Mouse (Mus musculus) midbrain, embryonic 13.5 days (tissue): ENCODE results near the gene Sf3a1. TPM values are rescaled to one million over a fixed set of nuclear protein-coding genes. Genes with fewer than 3 reads are reported as not detected.

ENCODE experiments used
- ATAC-seq: fragments of 200-750 bp; cut with Nextera tagmentation; 2 replicates; pipeline ENCODE4 v1.8.0; 2017; ENCODE audit warnings: mild to moderate bottlenecking, moderate TSS enrichment, moderate library complexity
- H3K27ac ChIP-seq: fragments of 300-500 bp; sonication (generic); 2 replicates; pipeline ENCODE4 v1.5.1; 2015; ENCODE audit warnings: inconsistent platforms, mild to moderate bottlenecking, moderate library complexity
- H3K27me3 ChIP-seq: fragments of 300-500 bp; sonication (generic); 2 replicates; pipeline ENCODE4 v1.6.1; 2015; ENCODE audit warnings: mild to moderate bottlenecking, inconsistent platforms
- H3K36me3 ChIP-seq: fragments of 300-500 bp; sonication (generic); 2 replicates; pipeline ENCODE4 v1.6.1; 2015; ENCODE audit warnings: mild to moderate bottlenecking, inconsistent platforms
- H3K4me1 ChIP-seq: fragments of 300-500 bp; sonication (generic); replicated peaks from 2 replicates; pipeline ENCODE4 v1.6.1; 2015; ENCODE audit warnings: inconsistent platforms
- H3K4me2 ChIP-seq: fragments of 300-500 bp; sonication (generic); replicated peaks from 2 replicates; pipeline ENCODE4 v1.6.1; 2015; ENCODE audit warnings: moderate library complexity, mild to moderate bottlenecking, inconsistent platforms
- H3K4me3 ChIP-seq: fragments of 300-500 bp; sonication (generic); replicated peaks from 2 replicates; pipeline ENCODE4 v1.5.1; 2015; ENCODE audit warnings: mild to moderate bottlenecking, inconsistent platforms
- H3K9ac ChIP-seq: fragments of 300-500 bp; sonication (generic); replicated peaks from 2 replicates; pipeline ENCODE4 v1.6.1; 2015; ENCODE audit warnings: mild to moderate bottlenecking, inconsistent platforms
- H3K9me3 ChIP-seq: fragments of 300-500 bp; sonication (generic); 2 replicates; pipeline ENCODE4 v1.6.1; 2016; ENCODE audit warnings: mild to moderate bottlenecking, inconsistent platforms
- WGBS: fragments of 180-500 bp; shearing (Covaris S2); methylation state at CpG from one replicate; pipeline ENCODE4 v1.1.7; 2015; 5-methylcytosine and 5-hydroxymethylcytosine counted together
- polyA plus RNA-seq: library from polyadenylated mRNA; unstranded; fragments of >200 nt; fragmentation: Nextera tagmentation; extraction: Ambion mirVana; gene quantifications from 2 replicates; pipeline ENCODE4 v1.2.1, GENCODE M21; 2015

The Sf3a1 gene
- polyA plus RNA-seq, 1 experiment from 2014 or later, result 65.8 TPM

GRCm38 (mm10) chr11:4193420-4193819, 33.3 kb downstream of the Sf3a1 start:
- no peak overlapping the region for H3K9ac ChIP-seq
- H3K27ac ChIP-seq, result no peak overlapping the region
- H3K4me2 ChIP-seq, result no peak overlapping the region
- H3K36me3 ChIP-seq, result no peaks in the 10 kb centered on the region
- H3K4me3 ChIP-seq, result no peak overlapping the region
- no peaks in the 10 kb centered on the region; the same call in 1 of the 2 replicates for H3K4me1 ChIP-seq
- no peaks in the 10 kb centered on the region for H3K9me3 ChIP-seq
- ATAC-seq, result no peak
- no peaks in the 10 kb centered on the region for H3K27me3 ChIP-seq

GRCm38 (mm10) chr11:4195597-4196031, 35.5 kb downstream of the Sf3a1 start:
- Histone ChIP-seq H3K4me1 (no peaks in the 10 kb centered on the region), H3K27ac (no peak overlapping the region), H3K36me3 (no peaks in the 10 kb centered on the region), H3K4me2 (no peak overlapping the region), H3K9ac (no peak overlapping the region), H3K9me3 (no peaks in the 10 kb centered on the region), H3K4me3 (no peak overlapping the region), H3K27me3 (no peaks in the 10 kb centered on the region)
- 84% methylated on average over 3 of the region's 3 CpGs for WGBS
- no peak for ATAC-seq

DNA sequence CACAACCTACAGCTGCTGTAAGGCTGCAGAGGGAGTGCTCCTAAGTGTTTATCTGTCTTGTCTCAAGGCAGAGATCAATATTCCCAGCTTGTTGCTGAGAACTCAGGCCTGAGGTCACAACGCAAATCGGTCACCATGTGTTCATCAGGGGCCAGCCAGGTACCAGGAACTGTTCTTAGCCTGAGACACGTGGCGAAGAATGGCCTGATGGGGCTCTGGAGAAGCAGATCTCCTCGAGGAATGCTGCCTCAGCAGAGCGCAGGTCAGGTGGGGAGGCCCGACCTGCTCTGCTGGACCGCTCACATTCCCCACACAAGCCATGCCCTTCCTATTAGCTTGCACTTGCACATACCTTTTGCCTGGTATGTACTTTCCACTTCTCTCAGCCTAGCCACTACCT, 36.5 kb downstream of the Sf3a1 start:
- no peak overlapping the region for H3K4me2 ChIP-seq
- no peaks in the 10 kb centered on the region for H3K27me3 ChIP-seq
- no peak overlapping the region for H3K9ac ChIP-seq
- no peaks in the 10 kb centered on the region for H3K36me3 ChIP-seq
- no peaks in the 10 kb centered on the region for H3K9me3 ChIP-seq
- H3K27ac ChIP-seq, result no peak overlapping the region
- no peak for ATAC-seq
- H3K4me3 ChIP-seq, result no peak overlapping the region
- WGBS, result 79% methylated on average over 8 of the region's 8 CpGs
- H3K4me1 ChIP-seq, result no peaks in the 10 kb centered on the region

DNA sequence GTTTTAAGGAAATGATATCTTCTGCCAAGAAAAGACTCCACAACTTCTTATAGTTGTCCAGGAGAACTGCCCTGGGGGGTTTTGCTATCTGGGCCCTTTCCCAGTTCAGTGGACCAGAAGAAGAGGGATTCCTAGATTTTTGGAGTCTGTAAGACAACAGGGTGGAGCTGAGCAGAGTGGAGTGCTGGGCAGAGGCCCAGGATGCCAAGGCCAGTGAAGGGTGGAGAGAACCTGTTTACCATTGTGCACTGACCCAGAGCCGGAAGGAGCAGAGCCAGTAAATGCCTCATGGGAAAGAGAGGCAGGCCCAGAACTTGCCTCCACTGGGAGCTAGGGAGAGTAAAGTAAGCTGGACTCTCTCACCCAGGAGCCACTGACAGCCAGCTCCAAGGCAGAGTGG, 37.5 kb downstream of the Sf3a1 start:
- Histone ChIP-seq H3K4me3 (no peak overlapping the region), H3K4me1 (no peaks in the 10 kb centered on the region), H3K9me3 (no peaks in the 10 kb centered on the region), H3K27me3 (no peaks in the 10 kb centered on the region), H3K27ac (no peak overlapping the region), H3K9ac (no peak overlapping the region), H3K36me3 (0 out of 2 replicates have a peak, but pooled peaks cover 3% of the 10 kb centered on the region), H3K4me2 (no peak overlapping the region)
- 67% methylated on average over 1 of the region's 1 CpGs for WGBS
- no peak for ATAC-seq

DNA sequence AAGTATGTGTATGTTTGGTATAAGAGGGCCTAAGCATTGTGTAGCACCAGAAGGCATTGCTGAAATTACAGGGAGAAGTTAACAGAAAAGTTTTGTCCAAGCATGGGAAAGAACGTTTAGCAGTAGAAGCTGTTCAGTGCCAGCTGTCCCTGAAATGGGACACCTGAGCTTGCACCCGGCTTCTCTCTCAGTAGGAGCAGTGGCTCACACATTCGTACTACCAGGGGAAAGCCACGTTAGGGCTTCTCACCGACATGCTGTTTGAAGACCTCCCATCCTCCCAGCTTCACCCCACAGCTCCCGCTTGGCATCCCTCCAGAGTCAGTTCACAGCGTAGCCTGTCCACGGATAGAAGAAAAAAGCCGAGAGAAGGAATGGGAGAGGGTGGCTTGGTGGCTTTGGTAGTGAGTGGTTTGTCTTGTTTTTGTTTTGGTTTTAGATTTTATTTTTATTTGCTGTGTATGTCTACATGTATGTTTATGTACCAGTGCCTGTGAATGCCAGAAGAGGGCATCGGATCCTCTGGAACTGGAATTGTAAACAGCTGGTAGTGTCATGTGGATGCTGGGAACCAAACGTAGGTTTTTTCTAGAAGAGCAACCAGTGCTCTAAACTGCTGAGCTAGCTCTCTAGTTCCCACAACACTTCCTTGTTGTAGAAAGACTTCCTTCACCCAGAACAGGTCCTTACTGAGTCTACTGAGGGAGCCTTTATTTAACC, 42.0 kb downstream of the Sf3a1 start:
- peaks cover 14% of the 10 kb centered on the region for H3K36me3 ChIP-seq
- no peak overlapping the region for H3K9ac ChIP-seq
- H3K4me3 ChIP-seq, result no peak overlapping the region
- 81% methylated on average over 11 of the region's 11 CpGs for WGBS
- no peak overlapping the region for H3K4me2 ChIP-seq
- H3K9me3 ChIP-seq, result no peaks in the 10 kb centered on the region
- no peak for ATAC-seq
- H3K27ac ChIP-seq, result no peak overlapping the region
- no peaks in the 10 kb centered on the region for H3K4me1 ChIP-seq
- H3K27me3 ChIP-seq, result no peaks in the 10 kb centered on the region

- no peaks in the 10 kb centered on the region for H3K9me3 ChIP-seq
- peaks cover 25% of the 10 kb centered on the region for H3K36me3 ChIP-seq
- ATAC-seq, result no peak
- no peak overlapping the region for H3K9ac ChIP-seq
- no peaks in the 10 kb centered on the region for H3K27me3 ChIP-seq
- no peak overlapping the region for H3K4me3 ChIP-seq
- H3K4me1 ChIP-seq, result no peaks in the 10 kb centered on the region
- H3K4me2 ChIP-seq, result no peak overlapping the region
- 87% methylated on average over 12 of the region's 12 CpGs for WGBS
- no peak overlapping the region for H3K27ac ChIP-seq
These were observed 43.0 kb downstream of the Sf3a1 start for GRCm38 (mm10) chr11:4202995-4203704.

DNA sequence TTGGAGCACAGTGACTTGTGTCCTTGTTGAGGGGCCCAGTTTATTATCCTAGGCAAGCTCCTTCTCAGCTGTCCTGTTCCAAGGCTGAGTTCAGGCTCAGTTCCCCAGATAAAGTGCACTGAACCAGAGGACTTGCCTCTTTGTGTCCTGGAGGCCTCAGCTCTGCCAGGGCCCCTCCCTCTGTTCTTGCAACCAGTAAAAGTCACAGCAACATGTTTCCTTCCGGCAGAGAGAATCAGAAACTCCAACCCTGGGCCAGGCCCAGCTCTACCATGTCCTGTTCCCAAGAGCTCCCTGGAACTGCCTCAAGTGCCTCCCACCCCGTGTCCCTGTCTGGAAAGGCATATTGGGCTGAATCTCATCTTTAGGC, 43.5 kb downstream of the Sf3a1 start:
- H3K9ac ChIP-seq, result no peak overlapping the region
- no peaks in the 10 kb centered on the region for H3K4me1 ChIP-seq
- H3K9me3 ChIP-seq, result no peaks in the 10 kb centered on the region
- peaks cover 30% of the 10 kb centered on the region for H3K36me3 ChIP-seq
- no peak overlapping the region for H3K4me3 ChIP-seq
- H3K4me2 ChIP-seq, result no peak overlapping the region
- no peak for ATAC-seq
- no peaks in the 10 kb centered on the region for H3K27me3 ChIP-seq
- no peak overlapping the region for H3K27ac ChIP-seq
- WGBS, result 62% methylated on average over 2 of the region's 2 CpGs

- no peak overlapping the region for H3K9ac ChIP-seq
- H3K9me3 ChIP-seq, result no peaks in the 10 kb centered on the region
- H3K27ac ChIP-seq, result no peak overlapping the region
- H3K4me2 ChIP-seq, result no peak overlapping the region
- no peaks in the 10 kb centered on the region for H3K4me1 ChIP-seq
- H3K4me3 ChIP-seq, result no peak overlapping the region
- ATAC-seq, result no peak
- peaks cover 43% of the 10 kb centered on the region for H3K36me3 ChIP-seq
- H3K27me3 ChIP-seq, result no peaks in the 10 kb centered on the region
- WGBS, result 85% methylated on average over 5 of the region's 5 CpGs
These were observed 45.0 kb downstream of the Sf3a1 start for GRCm38 (mm10) chr11:4205097-4205655.

DNA sequence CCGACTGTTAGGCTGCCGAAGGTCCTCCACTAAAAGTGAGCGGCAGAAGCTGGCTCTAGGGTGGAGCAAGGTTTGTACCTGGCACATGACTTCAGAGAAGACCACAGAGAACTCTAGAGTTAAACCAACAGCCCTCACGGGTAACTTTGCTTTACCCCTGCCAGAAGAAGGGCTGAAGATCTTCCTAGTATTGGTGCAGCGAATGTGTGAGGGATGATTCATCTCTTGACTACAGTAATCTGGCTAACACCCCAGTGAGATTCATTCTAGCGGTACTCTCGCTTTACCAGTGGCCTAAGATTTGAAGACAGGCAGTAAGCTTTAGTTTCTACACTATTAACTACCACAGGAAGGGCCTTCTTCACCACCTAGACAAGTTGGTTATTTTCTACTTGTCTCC, 45.8 kb downstream of the Sf3a1 start:
- 94% methylated on average over 7 of the region's 7 CpGs for WGBS
- H3K9me3 ChIP-seq, result no peaks in the 10 kb centered on the region
- no peak for ATAC-seq
- H3K36me3 ChIP-seq, result peaks cover 48% of the 10 kb centered on the region
- no peak overlapping the region for H3K9ac ChIP-seq
- no peak overlapping the region for H3K4me2 ChIP-seq
- no peaks in the 10 kb centered on the region for H3K4me1 ChIP-seq
- no peak overlapping the region for H3K4me3 ChIP-seq
- no peaks in the 10 kb centered on the region for H3K27me3 ChIP-seq
- no peak overlapping the region for H3K27ac ChIP-seq

- Histone ChIP-seq H3K4me1 (no peaks in the 10 kb centered on the region), H3K9me3 (no peaks in the 10 kb centered on the region), H3K27ac (no peak overlapping the region), H3K4me3 (no peak overlapping the region), H3K27me3 (no peaks in the 10 kb centered on the region), H3K4me2 (no peak overlapping the region), H3K9ac (no peak overlapping the region), H3K36me3 (peaks cover 55% of the 10 kb centered on the region)
- 84% methylated on average over 6 of the region's 6 CpGs for WGBS
- ATAC-seq, result no peak
These were observed 46.4 kb downstream of the Sf3a1 start for GRCm38 (mm10) chr11:4206563-4206962.

DNA sequence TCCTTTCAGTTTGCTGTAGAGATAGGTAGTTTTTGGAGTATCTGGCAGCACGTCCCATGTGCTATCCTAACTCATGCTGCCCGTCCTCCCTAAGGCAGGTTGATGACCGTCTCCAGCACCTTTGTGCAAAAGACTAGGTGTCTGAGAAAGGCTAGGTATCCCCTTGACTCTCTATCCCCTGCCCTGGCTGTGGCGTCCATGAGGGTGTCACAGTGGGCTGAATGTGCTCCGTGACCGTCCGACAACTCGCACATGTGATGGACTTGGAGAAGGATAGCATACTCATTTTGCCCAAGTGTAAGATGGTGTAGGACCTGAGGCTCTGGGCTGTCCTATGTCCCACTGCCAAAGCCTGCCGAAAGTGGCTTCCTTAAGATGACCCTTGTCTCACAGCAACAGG, 47.5 kb downstream of the Sf3a1 start:
- WGBS, result 92% methylated on average over 9 of the region's 9 CpGs
- ATAC-seq, result no peak
- H3K36me3 ChIP-seq, result peaks cover 62% of the 10 kb centered on the region

DNA sequence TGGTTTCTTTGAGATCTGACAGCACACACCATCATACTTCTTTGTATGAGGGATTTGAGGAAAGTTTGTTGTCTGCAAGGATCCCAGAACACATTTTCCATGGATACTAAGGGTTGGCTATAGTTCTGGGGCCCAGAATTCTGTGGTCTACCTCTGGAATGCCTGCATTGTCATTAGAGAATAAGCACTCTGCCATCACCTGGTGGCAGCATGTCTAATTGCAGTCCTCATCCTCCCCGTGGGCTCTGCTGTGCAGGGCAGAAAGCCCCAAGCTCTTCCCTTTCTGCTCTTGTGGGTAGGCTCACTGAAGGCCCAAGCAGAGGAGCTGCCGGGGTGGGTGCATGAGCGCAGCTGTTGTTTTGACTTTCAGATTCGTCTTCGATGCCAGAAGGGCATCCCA, 49.4 kb downstream of the Sf3a1 start:
- H3K4me1 ChIP-seq, result no peaks in the 10 kb centered on the region
- no peak overlapping the region for H3K4me2 ChIP-seq
- no peak for ATAC-seq
- H3K4me3 ChIP-seq, result no peak overlapping the region
- no peaks in the 10 kb centered on the region for H3K9me3 ChIP-seq
- no peaks in the 10 kb centered on the region for H3K27me3 ChIP-seq
- H3K27ac ChIP-seq, result no peak overlapping the region
- WGBS, result 82% methylated on average over 5 of the region's 5 CpGs
- H3K36me3 ChIP-seq, result peaks cover 81% of the 10 kb centered on the region
- H3K9ac ChIP-seq, result no peak overlapping the region

More for the DNA sequence above, 47.5 kb downstream of the Sf3a1 start:
- no peaks in the 10 kb centered on the region for H3K27me3 ChIP-seq
- no peak overlapping the region for H3K4me3 ChIP-seq
- H3K4me1 ChIP-seq, result no peaks in the 10 kb centered on the region
- no peak overlapping the region for H3K9ac ChIP-seq
- no peak overlapping the region for H3K4me2 ChIP-seq
- no peak overlapping the region for H3K27ac ChIP-seq
- no peaks in the 10 kb centered on the region for H3K9me3 ChIP-seq
